Mouse (Mus musculus): Measurements from ENCODE around the gene Nek5. TPM values are rescaled to one million over a fixed set of nuclear protein-coding genes. Genes with fewer than 3 reads are reported as not detected.

The Nek5 gene
- polyA plus RNA-seq, 1 experiment = not detected

DNA sequence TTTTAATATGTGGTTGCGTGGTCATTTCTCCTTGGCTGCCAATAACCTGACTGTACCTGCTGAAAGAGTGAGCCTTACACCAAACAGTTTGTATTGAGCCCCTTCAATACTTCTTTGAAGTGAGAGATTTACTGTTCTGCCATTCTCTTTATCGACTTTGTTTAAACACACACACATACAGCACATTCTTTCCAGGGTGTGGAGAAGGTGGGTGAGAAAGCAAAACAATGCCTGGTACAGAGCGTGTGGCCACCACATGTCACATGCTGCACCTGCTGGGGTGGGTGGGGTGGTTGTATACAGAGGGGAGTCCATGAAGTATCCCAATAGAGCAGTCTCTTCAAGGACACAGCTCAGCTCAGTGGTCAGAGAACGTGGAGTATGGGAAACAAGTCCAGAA, 99.6 kb downstream of the Nek5 start:
- Histone ChIP-seq H3K36me3 (ENCODE audit: control insufficient read depth, insufficient read depth) (no peaks in the 10 kb centered on the region), H3K27me3 (ENCODE audit: control insufficient read depth, insufficient read depth, insufficient read length) (no peaks in the 10 kb centered on the region), H3K79me2 (ENCODE audit: control insufficient read depth, insufficient read depth) (no peaks in the 10 kb centered on the region), H3K4me2 (ENCODE audit: low read depth) (no peak overlapping the region), H3ac (ENCODE audit: control insufficient read depth, insufficient read length) (no peak overlapping the region), H3K4me3 (no peak overlapping the region)
- TF ChIP-seq MYOG (IDR thresholded peaks at IDR 0.05; ENCODE audit: control insufficient read depth in 1 of 3, insufficient read depth in 1 of 3, insufficient read length in 2 of 3, low read depth in 2 of 3) (no peak), REST (IDR thresholded peaks at IDR 0.05; ENCODE audit: insufficient read depth, insufficient read length) (no peak), MYOD1 (IDR thresholded peaks at IDR 0.05; ENCODE audit: control insufficient read depth in 1 of 3, insufficient read length in 2 of 3, low read depth in 2 of 3) (no peak), POLR2AphosphoS2 (IDR thresholded peaks at IDR 0.05; ENCODE audit: insufficient read length, low read depth) (no peak), E2F4 (IDR thresholded peaks at IDR 0.05; ENCODE audit: insufficient read depth) (no peak), SRF (IDR thresholded peaks at IDR 0.05; ENCODE audit: control insufficient read depth, insufficient read length, low read depth) (no peak), TCF12 (IDR thresholded peaks at IDR 0.05; ENCODE audit: insufficient read depth, poor library complexity, severe bottlenecking) (no peak), TCF3 (IDR thresholded peaks at IDR 0.05; ENCODE audit: insufficient read length, low read depth) (no peak), MAX (IDR thresholded peaks at IDR 0.05; ENCODE audit: low read depth) (no peak), USF1 (IDR thresholded peaks at IDR 0.05; ENCODE audit: low read depth) (no peak), CEBPB (IDR thresholded peaks at IDR 0.05; ENCODE audit: insufficient read depth, poor library complexity, severe bottlenecking) (no peak), POLR2A (IDR thresholded peaks at IDR 0.05; ENCODE audit: insufficient read length, low read depth) (no peak)

Other genes with a start within 250 kb of the Nek5 start
- gene Defb9, start 239.6 kb downstream of the Nek5 start, polyA plus RNA-seq (2012; fragmentation: generic; extraction: Trizol) = not detected
- gene Defb11, start 218.6 kb downstream of the Nek5 start, polyA plus RNA-seq (2012; fragmentation: generic; extraction: Trizol) = not detected
- gene Defb15, start 192.3 kb downstream of the Nek5 start, polyA plus RNA-seq (2012; fragmentation: generic; extraction: Trizol) = not detected
- not detected for gene Defb35, start 186.7 kb downstream of the Nek5 start, polyA plus RNA-seq (2012; fragmentation: generic; extraction: Trizol)
- not detected for gene Defb13, start 178.3 kb downstream of the Nek5 start, polyA plus RNA-seq (2012; fragmentation: generic; extraction: Trizol)
- not detected for gene Fam90a1a, start 166.3 kb downstream of the Nek5 start, polyA plus RNA-seq (2012; fragmentation: generic; extraction: Trizol)
- gene Ccdc70, start 155.3 kb downstream of the Nek5 start, polyA plus RNA-seq (2012; fragmentation: generic; extraction: Trizol) = not detected
- gene Atp7b, start 64.7 kb downstream of the Nek5 start, polyA plus RNA-seq (2012; fragmentation: generic; extraction: Trizol) = 0.05 TPM
- gene Alg11, start 64.3 kb downstream of the Nek5 start, polyA plus RNA-seq (2012; fragmentation: generic; extraction: Trizol) = 3.5 TPM
- 3.6 TPM for gene Nek3, start 41.4 kb upstream of the Nek5 start, polyA plus RNA-seq (2012; fragmentation: generic; extraction: Trizol)
- 7.6 TPM for gene Ckap2, start 60.8 kb upstream of the Nek5 start, polyA plus RNA-seq (2012; fragmentation: generic; extraction: Trizol)
- gene Vps36, start 67.8 kb upstream of the Nek5 start, polyA plus RNA-seq (2012; fragmentation: generic; extraction: Trizol) = 19.1 TPM
- gene Thsd1, start 102.3 kb upstream of the Nek5 start, polyA plus RNA-seq (2012; fragmentation: generic; extraction: Trizol) = 0.07 TPM
- not detected for gene Tpte, start 158.4 kb upstream of the Nek5 start, polyA plus RNA-seq (2012; fragmentation: generic; extraction: Trizol)

Data from myocyte (in vitro differentiated cells).